Mouse (Mus musculus) intestine, postnatal 0 days (tissue): ENCODE measurements around the gene Rassf4. TPM values are rescaled to one million over a fixed set of nuclear protein-coding genes. Genes with fewer than 3 reads are reported as not detected.
A peak's percentile ranks its signal among the peaks of the same experiment; 100 is the strongest.

Experiments
- ATAC-seq: fragments of 200-750 bp; cut with Nextera tagmentation; 2 replicates; pipeline ENCODE4 v1.8.0; 2017; ENCODE audit warnings: mild to moderate bottlenecking, moderate TSS enrichment, moderate library complexity
- H3K27ac ChIP-seq: fragments of 300-500 bp; sonication (generic); 2 replicates; pipeline ENCODE4 v1.5.1; 2014; ENCODE audit warnings: mild to moderate bottlenecking, low read depth, low read length, moderate library complexity
- H3K27me3 ChIP-seq: fragments of 300-500 bp; sonication (generic); replicated peaks from 2 replicates; pipeline ENCODE4 v1.6.1; 2014; ENCODE audit warnings: low read length, mixed read lengths; ENCODE audit not compliant: control insufficient read depth, insufficient read depth
- H3K36me3 ChIP-seq: fragments of 300-500 bp; sonication (generic); 2 replicates; pipeline ENCODE4 v1.6.1; 2014; ENCODE audit warnings: mild to moderate bottlenecking, moderate library complexity; ENCODE audit not compliant: control insufficient read depth, insufficient read depth
- H3K4me1 ChIP-seq: fragments of 300-500 bp; sonication (generic); replicated peaks from 2 replicates; pipeline ENCODE4 v1.6.1; 2014; ENCODE audit warnings: antibody characterized with exemption, low read length, mixed read lengths; ENCODE audit not compliant: control insufficient read depth, insufficient read depth
- H3K4me2 ChIP-seq: fragments of 300-500 bp; sonication (generic); replicated peaks from 2 replicates; pipeline ENCODE4 v1.6.1; 2014; ENCODE audit warnings: low read depth, mild to moderate bottlenecking, moderate library complexity
- H3K4me3 ChIP-seq: fragments of 300-500 bp; sonication (generic); 2 replicates; pipeline ENCODE4 v1.5.1; 2014; ENCODE audit warnings: low read depth, low read length
- H3K9ac ChIP-seq: fragments of 300-500 bp; sonication (generic); 2 replicates; pipeline ENCODE4 v1.6.1; 2014; ENCODE audit warnings: mild to moderate bottlenecking, low read depth, low read length
- H3K9me3 ChIP-seq: fragments of 300-500 bp; sonication (generic); 2 replicates; pipeline ENCODE4 v1.6.1; 2016; ENCODE audit warnings: mixed run types; ENCODE audit not compliant: control insufficient read depth
- CTCF ChIP-seq: sonication (generic); IDR thresholded peaks from 2 replicates; pipeline ENCODE4 v1.5.1; 2016; ENCODE audit warnings: low read depth, mild to moderate bottlenecking, control low read depth, antibody characterized with exemption, moderate library complexity
- WGBS: fragments of 180-500 bp; shearing (Covaris S2); extraction: QIAGEN DNeasy Blood & Tissue Kit; methylation state at CpG from one replicate; pipeline ENCODE4 v1.1.7; 2014; 5-methylcytosine and 5-hydroxymethylcytosine counted together
- polyA plus RNA-seq: library from polyadenylated mRNA; unstranded; fragments of >200 nt; fragmentation: Nextera tagmentation; extraction: Ambion mirVana; gene quantifications from 2 replicates; pipeline ENCODE4 v1.2.1, GENCODE M21; 2015

Rassf4 gene
- 6.4 and 6.7 TPM in 2 replicates for polyA plus RNA-seq

GRCm38 (mm10) chr6:116673471-116674282 is at the start of gene Rassf4:
TSS of gene Rassf4 (minus strand) at chr6:116673952.
- peak within 1 kb of the TSS; percentile 87 for H3K4me2 ChIP-seq
- peak within 1 kb of the TSS; percentile 46 for H3K4me3 ChIP-seq
- peaks cover 6% of the 10 kb centered on the region for H3K4me1 ChIP-seq
- peak within 1 kb of the TSS; percentile 54 for H3K27ac ChIP-seq
- H3K9me3 ChIP-seq: no peaks in the 10 kb centered on the region
- TF ChIP-seq CTCF: no peak
- H3K36me3 ChIP-seq: no peaks in the 10 kb centered on the region
- H3K27me3 ChIP-seq: no peaks in the 10 kb centered on the region
- H3K9ac ChIP-seq: peak within 1 kb of the TSS; percentile 43
- under 1% methylated on average over 44 of the region's 44 CpGs for WGBS
- ATAC-seq: peak; percentile 80

GRCm38 (mm10) chr6:116718920-116719319 is 45.2 kb upstream of the Rassf4 start:
- no peak overlapping the region for H3K9ac ChIP-seq
- no peaks in the 10 kb centered on the region for H3K27me3 ChIP-seq
- H3K9me3 ChIP-seq: no peaks in the 10 kb centered on the region
- ATAC-seq: no peak
- no peak overlapping the region for H3K27ac ChIP-seq
- TF ChIP-seq CTCF: no peak
- H3K4me1 ChIP-seq: no peaks in the 10 kb centered on the region
- no peak overlapping the region for H3K4me3 ChIP-seq
- WGBS: 48% methylated on average over 4 of the region's 4 CpGs
- H3K4me2 ChIP-seq: no peak overlapping the region
- no peaks in the 10 kb centered on the region for H3K36me3 ChIP-seq

DNA sequence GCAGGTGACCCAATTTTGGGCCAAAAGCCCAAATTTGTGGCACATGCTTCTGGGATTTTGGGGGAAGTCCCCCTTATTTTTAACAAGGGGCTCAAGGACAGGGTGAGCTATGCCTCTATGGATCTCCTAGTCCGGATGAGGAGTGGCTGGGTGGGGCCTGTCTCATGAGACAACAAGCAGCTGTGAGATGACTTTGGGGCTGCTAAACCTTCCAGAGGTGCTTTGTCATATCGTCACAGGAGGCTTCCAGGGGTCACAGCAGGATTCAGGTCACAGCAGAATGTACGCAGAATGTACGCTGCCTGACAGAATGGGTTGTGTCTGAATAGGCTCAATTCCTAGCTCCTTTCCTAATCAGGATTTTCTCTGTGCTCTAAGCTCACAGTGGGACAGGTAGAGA is 44.6 kb upstream of the Rassf4 start:
- H3K4me2 ChIP-seq: no peak overlapping the region
- no peak overlapping the region for H3K27ac ChIP-seq
- no peaks in the 10 kb centered on the region for H3K27me3 ChIP-seq
- H3K4me3 ChIP-seq: no peak overlapping the region
- no peak overlapping the region for H3K9ac ChIP-seq
- no peaks in the 10 kb centered on the region for H3K36me3 ChIP-seq
- H3K9me3 ChIP-seq: no peaks in the 10 kb centered on the region
- 82% methylated on average over 4 of the region's 4 CpGs for WGBS
- no peaks in the 10 kb centered on the region for H3K4me1 ChIP-seq
- ATAC-seq: no peak
- no peak for TF ChIP-seq CTCF

- H3K9me3 ChIP-seq: no peaks in the 10 kb centered on the region
- no peak overlapping the region for H3K27ac ChIP-seq
- 37% methylated on average over 7 of the region's 7 CpGs for WGBS
- no peaks in the 10 kb centered on the region for H3K27me3 ChIP-seq
- no peak overlapping the region for H3K9ac ChIP-seq
- ATAC-seq: no peak
- no peaks in the 10 kb centered on the region for H3K36me3 ChIP-seq
- no peak overlapping the region for H3K4me3 ChIP-seq
- TF ChIP-seq CTCF: no peak
- no peak overlapping the region for H3K4me2 ChIP-seq
- H3K4me1 ChIP-seq: no peaks in the 10 kb centered on the region
Observed at GRCm38 (mm10) chr6:116717851-116718250, 44.1 kb upstream of the Rassf4 start.

- H3K27me3 ChIP-seq: no peaks in the 10 kb centered on the region
Observed at GRCm38 (mm10) chr6:116716666-116717065, 42.9 kb upstream of the Rassf4 start, which contains the start of gene Tmem72. TSS of gene Tmem72 (minus strand) at chr6:116716913.

DNA sequence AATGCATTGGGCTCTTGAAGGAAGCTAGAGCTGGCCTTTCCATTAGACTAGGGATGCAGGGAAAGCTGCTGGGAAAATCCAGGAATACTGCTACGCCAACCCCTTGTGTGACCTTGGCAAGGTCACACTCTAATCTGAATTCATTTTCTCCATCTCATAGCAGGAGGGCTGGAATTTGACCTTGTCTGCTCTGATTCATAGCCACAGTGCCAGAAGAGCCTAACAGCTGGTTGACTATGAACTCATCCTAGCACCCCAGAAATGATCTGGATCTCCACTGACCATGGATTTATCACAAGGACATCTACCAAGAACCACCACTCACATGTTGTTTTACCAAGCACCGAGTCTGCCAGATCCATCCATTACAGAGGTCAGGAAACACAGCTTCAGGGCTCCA is 41.4 kb upstream of the Rassf4 start:
- Histone ChIP-seq H3K27me3 (no peaks in the 10 kb centered on the region), H3K27ac (no peak overlapping the region)
- WGBS: 81% methylated on average over 2 of the region's 2 CpGs

More at GRCm38 (mm10) chr6:116716666-116717065, 42.9 kb upstream of the Rassf4 start, which contains the start of gene Tmem72:
- no peak within 1 kb of the TSS for H3K27ac ChIP-seq
- no peaks in the 10 kb centered on the region for H3K36me3 ChIP-seq
- H3K9ac ChIP-seq: no peak within 1 kb of the TSS
- no peaks in the 10 kb centered on the region for H3K4me1 ChIP-seq
- 30% methylated on average over 8 of the region's 8 CpGs for WGBS
- no peaks in the 10 kb centered on the region for H3K9me3 ChIP-seq
- ATAC-seq: peak; percentile 33; the same call in 1 of the 2 replicates
- no peak for TF ChIP-seq CTCF
- H3K4me2 ChIP-seq: no peak within 1 kb of the TSS; the same call in 1 of the 2 replicates
- no peak within 1 kb of the TSS for H3K4me3 ChIP-seq

More for the DNA sequence above, 41.4 kb upstream of the Rassf4 start:
- Histone ChIP-seq H3K36me3 (no peaks in the 10 kb centered on the region), H3K4me3 (no peak overlapping the region), H3K4me2 (no peak overlapping the region), H3K9me3 (no peaks in the 10 kb centered on the region), H3K9ac (no peak overlapping the region), H3K4me1 (no peaks in the 10 kb centered on the region)
- no peak for TF ChIP-seq CTCF
- no peak for ATAC-seq
